Mouse (Mus musculus) adrenal gland (tissue): ENCODE results near the gene Zfp523.

Experiments used
- intact Hi-C: fragments of 180-260 bp; cut with DNase I; formaldehyde crosslinking; loops from one replicate; pipeline ENCODE4 v1.15.1; 2025

The Zfp523 gene

DNA sequence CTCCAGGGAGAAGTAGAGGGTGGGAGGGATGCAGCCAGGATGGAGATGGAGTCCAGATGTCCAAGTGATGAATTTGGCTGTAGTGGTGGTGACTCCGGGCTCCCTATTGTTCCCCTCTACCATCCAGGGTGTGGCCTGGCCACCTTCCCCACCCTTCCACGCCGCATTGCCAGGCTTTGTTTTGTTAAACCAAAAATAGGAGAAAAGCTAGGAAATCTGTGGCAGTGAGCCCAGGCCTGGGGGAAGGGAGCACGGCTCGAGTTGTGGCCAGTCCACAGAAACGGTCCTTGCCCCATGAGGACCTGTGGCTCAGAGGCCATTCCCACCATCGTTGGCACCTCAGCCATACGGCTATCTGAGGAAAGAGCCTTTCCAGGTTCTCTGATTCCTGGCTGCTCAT lies 22.0 kb upstream of the Zfp523 start:
- intact Hi-C loops, result no loop called here

DNA sequence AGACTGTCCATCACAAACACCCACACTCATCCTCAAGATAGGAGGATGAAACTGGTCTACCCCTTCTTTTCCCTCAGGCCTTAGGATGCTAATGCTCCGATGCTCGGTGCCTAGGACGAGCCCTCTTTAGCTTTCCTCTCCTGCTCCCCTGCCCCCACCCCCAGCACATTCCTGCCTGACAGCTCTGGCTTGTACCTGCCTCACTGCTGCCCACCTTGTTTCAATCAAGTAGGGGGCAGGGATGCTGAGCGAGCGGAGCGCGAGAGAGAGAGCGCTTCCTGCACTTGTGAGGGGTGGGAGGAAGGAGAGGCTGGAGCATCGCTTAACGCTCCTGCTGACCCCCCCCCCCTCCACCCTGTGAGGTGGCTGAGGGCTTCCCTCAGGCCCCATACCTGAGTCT lies 16.6 kb upstream of the Zfp523 start:
- intact Hi-C loops, result no loop called here

DNA sequence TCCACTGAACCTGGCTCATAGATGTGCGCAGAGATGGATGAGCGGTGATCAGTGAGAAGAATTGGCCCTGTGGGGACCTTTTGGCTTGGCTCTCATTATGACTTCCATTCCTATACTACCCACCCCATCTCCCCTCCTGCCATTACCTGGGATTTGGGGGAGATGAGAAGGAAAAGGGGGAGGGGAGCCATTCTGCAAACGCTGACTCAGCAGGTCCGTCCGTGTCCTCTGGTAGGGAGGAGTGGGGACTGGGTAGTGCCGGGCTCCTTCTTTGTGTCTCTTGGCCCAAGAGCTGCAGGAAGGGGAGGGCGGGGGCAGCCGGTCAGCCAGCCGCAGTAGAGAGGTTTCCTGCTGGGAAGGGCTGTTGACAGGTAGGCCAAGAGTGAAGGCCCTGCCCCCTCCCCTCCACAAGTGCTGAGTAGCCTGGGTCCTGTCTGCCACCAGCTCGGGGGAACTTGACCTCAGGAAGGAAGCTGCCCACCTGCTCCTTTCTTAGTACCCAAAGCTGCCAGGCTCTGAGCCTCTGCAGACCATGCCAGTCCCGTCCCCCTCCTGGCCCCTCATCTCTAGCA lies 15.5 kb upstream of the Zfp523 start:
- intact Hi-C loops, result no loop called here

DNA sequence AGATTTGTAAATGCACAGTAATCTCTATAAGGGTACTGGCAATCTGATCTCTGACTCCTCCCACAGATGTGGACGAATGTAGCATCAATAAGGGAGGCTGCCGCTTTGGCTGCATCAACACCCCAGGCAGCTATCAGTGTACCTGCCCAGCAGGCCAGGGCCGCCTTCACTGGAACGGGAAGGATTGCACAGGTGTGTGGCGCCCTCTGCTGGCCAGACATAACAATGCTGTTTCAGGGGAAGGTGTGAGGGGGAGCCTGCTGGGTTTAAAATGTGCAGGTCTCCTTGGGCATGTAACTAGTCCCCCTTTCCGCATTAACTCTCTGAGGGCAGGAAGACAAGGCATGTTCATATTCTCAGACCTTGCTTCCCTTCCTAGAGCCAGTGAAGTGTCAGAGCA lies 13.3 kb upstream of the Zfp523 start:
- intact Hi-C loops, result loop anchor here (1.0 to 2.0 kb wide), 2 partner anchors 79 to 174 kb away; no protein-coding TSS in a partner anchor

DNA sequence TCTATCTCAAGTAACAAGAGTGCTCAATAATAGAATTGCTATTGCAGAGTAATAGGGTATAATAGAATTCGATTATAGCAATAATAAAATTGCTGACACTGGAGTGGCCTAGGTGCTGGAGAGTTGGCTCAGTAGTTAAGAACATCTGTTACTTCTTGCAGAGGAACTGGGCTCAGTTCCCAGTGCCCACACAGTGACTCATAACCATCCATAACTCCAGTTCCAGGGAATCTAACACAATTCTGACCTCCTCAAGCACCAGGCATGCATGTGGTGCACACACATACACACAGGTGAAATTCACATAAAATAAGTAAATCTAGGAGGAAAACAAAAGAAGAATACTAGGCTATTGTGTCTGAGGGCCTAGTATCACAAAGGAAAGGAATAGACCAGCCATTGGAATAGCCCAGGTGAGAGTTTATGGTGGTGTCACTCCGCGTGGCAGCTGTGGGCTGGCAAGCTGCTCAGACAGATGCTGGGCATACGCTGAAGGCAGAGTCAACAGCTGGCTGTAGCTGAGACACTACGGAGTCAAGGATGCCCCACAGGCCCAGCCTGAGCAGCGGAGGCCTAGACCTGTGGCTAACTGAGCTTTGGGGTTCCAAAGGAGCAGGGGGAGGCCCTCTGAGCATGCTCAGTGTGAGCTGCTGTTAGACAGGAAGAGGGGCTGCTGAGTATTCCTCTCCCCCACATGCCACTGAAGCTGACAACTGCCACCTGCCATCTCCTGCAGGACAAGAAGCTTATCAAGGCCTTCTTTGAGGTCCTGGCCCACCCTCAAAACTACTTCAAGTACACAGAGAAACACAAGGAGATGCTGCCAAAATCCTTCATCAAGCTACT lies 6.2 kb upstream of the Zfp523 start:
- intact Hi-C loops, result no loop called here

DNA sequence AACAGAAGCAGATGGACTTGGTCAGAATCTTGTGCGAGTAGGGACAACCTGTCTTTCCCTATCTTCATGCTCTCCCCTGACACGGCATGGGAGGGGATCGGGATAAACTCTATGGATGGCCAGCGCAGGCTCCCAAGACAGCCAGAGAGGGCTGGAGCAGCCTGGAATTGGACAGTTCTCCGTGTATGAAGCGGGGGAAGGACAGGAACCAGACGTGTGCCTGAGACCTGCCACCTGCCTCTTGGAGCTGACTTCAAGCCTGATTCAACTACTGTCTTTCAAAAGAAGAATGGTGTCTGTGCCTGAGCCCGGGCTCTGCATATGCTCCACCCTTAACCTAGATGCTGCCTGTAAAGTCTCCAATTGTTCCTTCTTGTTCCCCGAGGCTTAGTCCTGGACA lies 4.2 kb upstream of the Zfp523 start:
- intact Hi-C loops, result no loop called here

DNA sequence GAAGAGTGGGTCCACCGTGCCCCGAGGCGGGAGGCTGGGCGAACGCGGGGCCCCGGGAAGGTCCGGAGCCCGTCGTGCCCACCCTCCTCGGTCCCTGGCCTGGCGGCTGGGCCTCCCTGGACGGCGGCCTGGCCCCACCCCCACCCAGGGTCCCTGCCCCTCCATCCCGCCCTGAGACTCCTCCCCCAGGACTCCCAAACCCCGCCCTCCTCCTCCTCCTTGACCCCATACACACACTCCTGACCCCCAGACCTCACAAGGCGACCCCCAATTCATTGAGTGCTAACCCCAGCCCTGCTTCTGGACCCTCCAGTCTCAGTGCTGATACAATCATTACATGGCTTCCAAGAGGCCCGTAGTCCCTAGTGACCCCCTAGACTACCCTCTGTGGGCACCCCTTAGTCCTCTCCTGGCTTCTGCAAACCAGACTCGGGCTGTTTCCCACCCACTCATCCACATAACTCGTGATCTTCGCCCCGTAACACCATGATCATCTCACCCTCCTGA lies 664 bp downstream of the Zfp523 start:
- intact Hi-C loops, result no loop called here

DNA sequence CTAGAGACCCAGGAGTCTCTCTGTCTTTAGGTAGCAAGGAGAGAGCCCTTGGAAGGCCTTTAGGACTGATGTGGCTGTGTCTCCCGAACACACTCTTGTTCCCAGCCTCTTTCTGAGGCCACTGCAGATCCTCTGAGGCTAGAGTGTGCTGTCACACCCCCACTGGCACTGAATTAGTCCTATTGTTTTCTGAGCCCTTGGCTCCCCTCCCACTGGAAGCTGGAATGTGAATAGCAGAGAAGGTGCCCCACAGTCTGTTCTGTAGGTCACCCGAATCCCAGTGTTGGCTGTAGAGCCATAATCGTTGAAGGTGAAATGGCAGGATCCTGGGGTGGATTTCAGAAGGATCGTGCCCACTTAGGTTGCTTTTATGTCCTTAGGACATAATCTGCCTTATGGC lies 3.4 kb downstream of the Zfp523 start:
- intact Hi-C loops, result no loop called here

DNA sequence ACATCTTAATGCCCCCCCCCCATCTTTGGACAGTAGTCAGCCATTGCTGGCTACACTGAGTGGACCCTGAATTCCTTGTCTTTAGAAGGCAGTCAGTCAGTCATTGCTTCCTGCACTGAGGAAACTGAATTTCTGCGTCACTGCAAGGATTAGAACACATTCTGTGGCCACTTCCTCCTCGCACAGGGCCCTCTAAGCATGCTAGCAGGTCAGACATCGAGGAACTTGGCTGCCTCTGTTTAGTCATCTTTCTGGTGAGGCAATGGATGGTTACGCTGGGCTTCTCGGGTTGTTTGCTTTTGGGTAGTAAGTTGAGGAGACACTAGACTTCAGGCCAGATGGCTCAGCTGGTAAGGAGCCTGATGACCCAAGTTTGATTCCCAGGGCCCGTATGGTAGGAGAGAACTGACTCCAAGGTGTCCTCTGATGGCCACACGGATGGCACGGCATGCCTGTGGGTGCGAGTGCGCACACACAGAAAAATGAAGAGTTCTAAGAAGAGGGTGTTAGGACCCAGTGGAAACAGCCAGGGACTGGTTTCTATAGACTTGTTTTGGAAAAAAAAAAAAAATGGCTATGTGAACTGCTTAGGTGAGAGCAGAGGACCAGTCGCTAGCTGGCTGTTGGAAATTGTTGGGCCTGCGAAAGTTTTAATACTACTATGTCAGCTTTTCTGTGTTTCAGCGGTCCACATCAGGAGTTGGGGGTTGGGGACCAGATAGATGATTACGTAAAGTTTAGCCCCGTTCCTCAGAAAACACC lies 4.0 kb downstream of the Zfp523 start:
- intact Hi-C loops, result no loop called here

DNA sequence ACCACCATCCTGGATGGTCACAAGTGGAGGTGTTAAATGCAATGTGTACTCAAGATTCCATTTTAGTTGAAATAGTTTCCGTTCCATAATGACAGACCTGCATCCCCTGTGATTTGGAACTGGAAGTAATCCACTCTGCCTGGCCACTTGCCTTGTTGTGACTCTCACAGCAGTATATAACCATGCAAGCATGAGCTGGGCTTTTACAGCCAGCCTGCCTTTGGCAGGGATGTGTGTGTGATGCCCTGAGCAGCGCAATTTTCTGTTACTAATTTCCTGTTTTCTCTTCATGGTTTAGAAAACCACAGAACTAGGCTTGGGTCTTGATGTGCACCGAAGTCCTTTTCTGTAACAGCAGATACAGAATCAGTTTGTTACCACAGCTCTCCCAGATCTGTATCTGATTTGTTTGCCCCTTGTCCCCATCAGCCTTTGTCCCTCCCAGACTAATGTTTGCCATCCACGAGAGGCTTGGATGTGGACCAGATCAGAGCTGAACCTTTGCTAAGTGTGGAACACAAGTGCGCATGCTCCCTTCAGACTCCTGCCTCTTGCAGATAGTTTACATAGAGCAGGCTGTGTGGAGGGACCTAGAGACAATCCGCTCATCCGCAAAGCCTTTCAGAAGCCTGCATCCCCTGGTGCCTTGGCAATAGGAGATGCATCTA lies 8.2 kb downstream of the Zfp523 start:
- intact Hi-C loops, result no loop called here

DNA sequence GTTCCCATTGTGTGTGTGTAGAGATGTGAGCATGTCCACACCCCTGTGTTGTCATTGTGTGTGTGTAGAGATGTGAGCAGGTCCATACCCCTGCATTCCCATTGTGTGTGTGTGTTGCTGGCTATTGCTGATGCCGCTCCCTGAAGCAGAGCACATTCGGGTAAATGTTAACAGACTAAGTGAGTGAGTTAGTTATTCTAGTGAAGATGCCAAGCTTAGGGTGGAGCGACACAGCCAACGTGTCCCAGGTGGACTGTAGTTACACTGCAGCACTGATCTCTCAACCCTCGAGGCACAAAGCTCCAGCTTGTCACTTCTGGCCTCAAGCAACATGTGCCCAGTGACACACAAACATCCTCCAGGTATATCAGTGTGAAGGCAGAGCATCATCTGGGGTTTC lies 11.4 kb downstream of the Zfp523 start:
- intact Hi-C loops, result no loop called here

DNA sequence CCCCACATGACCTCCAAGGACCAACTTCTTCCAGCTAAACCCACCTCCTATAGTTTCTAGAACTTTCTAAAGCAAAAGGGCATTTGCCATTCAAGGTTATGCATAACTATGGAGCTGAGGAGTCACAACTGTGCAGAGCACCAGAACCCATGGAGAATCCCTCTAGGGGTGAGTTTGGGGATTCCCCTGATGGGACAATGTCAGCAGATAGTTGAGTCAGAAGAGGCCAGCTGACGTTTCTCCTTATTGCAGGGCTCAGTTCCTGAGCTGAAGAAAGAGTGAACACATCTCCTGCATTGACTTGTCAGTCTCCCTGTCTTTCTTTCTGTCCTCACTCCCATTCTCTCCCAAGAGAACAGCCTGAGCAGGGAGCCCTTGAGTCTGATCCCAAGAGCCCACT lies 15.8 kb downstream of the Zfp523 start:
- intact Hi-C loops, result no loop called here

DNA sequence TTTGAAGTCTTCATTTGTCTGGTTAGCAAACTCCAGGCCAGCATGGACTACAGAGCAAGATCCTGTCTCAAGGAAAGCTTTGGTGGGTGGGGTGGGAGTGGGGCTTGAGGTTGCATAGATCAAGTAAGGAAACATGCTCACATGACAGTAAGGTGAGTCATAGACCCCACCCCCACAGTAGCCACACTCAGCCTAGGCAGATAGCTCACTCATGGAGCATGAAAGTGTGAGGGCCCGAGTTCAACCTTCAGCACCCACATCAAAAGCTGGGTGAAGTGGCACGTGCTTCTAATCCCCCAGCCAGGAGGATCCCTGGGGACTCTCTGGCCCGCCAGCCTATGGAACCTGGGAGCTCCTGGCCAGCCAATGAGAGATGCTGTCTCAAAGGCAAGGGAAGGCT lies 16.6 kb downstream of the Zfp523 start:
- intact Hi-C loops, result no loop called here

DNA sequence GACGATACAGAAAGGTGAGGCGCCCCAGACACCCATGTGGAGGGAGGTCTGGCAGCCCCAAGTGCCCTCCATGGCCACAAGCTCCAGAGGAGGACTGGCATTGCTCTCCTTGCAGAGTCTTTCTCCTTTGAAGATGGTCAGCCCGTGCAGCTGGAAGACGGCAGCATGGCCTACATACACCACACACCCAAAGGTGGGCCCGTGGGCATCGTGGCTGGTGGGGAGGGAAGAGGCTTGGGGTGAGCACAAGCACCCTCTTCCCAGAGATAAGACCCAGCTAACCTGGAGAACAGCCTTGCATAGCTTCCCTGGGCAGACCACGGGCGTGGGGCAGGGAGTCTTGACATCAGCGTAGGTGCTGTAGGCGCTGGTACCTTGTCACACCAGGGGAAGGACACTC lies 18.1 kb downstream of the Zfp523 start:
- intact Hi-C loops, result no loop called here

DNA sequence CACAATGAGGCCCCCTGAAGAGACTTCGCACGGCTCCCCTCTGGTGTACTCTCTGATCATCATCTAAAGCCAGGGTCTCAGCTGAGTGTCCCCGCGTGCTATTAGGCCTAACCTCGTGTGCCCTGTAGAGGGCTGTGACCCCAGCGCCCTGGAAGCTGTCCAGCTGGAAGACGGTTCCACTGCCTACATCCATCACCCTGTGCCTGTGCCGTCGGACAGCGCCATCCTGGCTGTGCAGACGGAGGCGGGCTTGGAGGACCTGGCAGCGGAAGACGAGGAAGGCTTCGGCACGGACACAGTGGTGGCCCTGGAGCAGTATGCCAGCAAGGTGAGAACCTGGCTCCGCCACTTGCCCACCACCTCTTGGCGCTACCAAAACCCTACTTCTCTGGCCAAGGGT lies 20.7 kb downstream of the Zfp523 start:
- intact Hi-C loops, result no loop called here

DNA sequence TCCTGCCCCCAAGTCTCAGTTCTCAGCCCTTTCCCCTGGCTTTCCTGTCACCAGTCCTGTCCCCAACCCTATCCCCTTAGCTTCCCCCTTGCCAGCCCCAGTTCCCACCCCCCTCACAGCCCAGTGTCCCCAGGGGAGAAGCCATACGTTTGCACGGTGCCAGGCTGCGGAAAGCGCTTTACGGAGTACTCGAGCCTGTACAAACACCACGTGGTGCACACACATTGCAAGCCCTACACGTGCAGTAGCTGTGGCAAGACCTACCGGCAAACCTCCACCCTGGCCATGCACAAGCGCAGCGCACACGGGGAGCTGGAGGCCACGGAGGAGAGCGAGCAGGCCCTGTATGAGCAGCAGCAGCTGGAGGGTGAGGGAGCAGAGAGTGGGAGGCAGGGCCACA lies 25.1 kb downstream of the Zfp523 start:
- intact Hi-C loops, result no loop called here

DNA sequence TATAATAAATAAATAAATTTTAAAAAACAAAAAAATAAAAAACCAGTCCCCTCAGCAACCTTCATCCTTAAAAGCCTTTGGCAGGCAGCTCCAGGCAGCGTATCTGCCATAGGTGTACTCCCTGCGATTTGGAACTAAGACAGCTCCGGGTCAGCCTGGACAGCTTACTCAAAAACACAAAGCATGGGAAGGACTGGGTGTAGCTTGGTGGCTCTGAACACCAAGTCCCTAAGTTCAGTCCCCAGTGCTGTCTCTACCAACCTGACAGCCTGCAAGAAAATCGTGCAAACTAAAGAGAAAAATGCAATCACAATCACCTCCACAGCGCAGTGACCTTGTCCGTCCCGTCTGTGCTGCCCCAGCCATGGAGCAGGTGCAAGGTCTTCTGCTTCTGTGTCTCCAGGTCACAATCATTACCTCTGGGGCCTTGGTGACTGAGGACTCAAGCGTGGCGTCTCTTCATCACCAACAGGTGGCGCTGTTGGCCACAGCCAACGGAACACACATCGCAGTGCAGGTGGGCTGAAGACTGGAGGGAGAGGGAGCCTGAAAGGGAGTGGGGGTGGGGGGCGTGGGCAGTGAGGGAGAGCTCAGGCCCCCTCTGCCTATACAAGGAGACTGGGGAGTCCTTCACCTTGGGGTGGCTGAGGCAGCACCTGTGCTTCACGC lies 27.3 kb downstream of the Zfp523 start:
- intact Hi-C loops, result no loop called here

DNA sequence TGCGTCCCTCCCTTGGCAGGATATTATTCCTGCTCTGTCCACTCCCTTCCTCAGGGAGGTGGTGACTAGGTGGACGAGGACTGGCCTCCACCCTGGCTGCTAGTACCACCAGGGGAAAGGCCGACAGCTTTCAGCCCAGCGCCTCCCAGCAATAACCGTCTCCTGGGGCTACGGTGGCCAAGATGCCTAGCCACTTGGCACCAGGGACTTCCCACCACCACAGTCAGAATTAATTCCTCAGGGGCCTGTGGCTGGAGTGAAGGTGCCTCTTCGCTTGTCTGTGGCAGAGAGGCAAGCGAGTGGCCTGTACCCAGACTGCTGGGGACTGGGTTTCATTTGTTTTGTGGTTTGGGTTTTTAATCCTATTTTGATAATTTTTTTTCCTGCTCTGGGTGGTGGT lies 28.5 kb downstream of the Zfp523 start:
- intact Hi-C loops, result no loop called here

DNA sequence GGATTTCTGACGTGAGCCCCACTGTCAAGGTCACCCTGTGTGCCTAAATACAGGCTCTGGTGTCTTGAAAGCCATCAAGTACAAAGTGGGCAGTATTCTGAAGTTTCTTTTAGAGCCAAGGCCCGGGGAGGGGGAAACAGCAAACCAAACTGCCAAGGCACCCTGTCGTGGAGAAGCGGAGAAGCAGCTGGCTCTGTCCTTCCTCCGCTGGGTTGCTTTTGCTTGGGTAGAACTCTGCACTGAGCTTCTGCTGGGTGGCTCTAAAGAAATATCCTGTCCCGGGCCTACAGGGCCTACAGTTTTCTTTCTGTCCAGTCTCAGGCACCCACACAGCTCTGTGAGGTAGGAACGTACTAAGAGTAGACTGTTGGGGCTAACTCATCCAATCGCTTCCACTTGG lies 30.2 kb downstream of the Zfp523 start:
- intact Hi-C loops, result no loop called here

DNA sequence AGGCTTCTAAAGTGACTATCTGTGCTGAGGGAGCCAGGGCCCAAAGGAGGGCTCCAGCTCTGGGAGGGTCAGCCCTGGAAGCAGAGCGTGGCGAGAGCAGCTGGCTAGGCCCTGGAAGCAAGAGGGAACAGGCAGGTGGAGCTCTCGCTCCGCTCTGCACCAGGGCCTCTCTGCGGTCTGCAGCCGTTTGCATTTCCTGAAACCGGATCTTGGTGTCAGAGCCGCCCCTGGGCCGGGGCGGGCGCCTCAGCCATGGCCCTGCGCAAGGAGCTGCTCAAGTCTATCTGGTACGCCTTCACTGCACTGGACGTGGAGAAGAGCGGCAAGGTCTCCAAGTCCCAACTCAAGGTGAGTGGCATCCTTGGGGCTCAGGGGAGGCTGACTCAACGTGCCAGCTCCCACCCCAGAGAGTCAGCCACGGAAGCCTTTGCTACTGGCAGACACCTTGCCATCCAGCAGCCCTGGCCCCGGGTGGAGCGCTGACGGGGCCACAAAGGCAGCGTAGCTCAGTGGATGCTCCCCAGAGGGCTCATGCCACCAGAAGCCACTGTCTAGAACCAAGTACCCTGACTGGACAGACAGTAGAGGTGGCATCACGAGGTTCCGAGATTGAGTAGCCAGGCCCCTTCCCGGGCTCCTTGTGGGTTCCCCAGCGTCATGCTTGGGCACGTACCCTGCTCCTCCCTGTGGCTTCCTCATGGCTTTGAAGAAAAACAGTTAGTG lies 30.8 kb downstream of the Zfp523 start, which contains the start of gene Def6:
Gene Def6, plus strand, starts transcription at position 188 of the 723 bp plus-strand sequence.
- intact Hi-C loops, result no loop called here

DNA sequence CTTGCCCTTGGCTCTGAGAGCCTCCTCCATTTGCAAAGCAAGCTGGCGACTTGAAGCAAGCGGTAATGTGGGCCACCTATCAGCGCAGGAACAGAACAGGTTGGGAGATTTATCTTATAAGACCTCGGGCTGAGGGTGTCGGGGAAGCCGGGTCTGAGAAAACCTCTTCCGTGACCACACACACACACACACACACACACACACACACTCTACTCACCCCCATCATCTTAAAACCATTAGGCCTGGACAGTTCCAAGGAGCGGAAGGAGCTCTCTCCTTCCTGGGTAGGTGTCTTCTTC lies 31.3 kb downstream of the Zfp523 start:
- intact Hi-C loops, result no loop called here
